In genomic region chr1:52306892-52307291, GRCm38 (mm10) we compare ENCODE assay signal across 9 mouse cellular contexts.
DNase-seq lines count a peak whose midpoint lies in the region; ATAC-seq and TF ChIP-seq lines count a peak whose summit lies in the region.
"Had no signal": no experiment of that assay in that cellular context is flagged by ENCODE, and none has a peak within 500 bp of the region (broad histone marks: within the 10 kb centered on the region; RNA-seq: fewer than 3 reads in every experiment).

No protein-coding gene starts in this region.

- H3K4me2 ChIP-seq in liver, embryonic 11.5 days = no peak overlapping the region
- peak overlapping the region; percentile 12; the same call in 1 of the 2 replicates for H3K4me2 ChIP-seq in forebrain, embryonic 16.5 days (ENCODE audit: low read length)
- H3K4me2 ChIP-seq in limb, embryonic 12.5 days = peak overlapping the region; percentile 19; the same call in 1 of the 2 replicates
- H3K4me2 ChIP-seq: lung, embryonic 14.5 days had no signal

- no peak overlapping the region for H3K4me3 ChIP-seq in liver, embryonic 11.5 days (ENCODE audit: low read depth, low read length)
- H3K4me3 ChIP-seq in bone marrow macrophage, adult 2 months (ENCODE audit: insufficient read depth, low read length) = no peak overlapping the region
- no peak overlapping the region for H3K4me3 ChIP-seq in forebrain, embryonic 16.5 days (replicated peaks; ENCODE audit: low read length)
- no peak overlapping the region for H3K4me3 ChIP-seq in limb, embryonic 12.5 days (replicated peaks)

- no peak for TF ChIP-seq POLR2A in bone marrow macrophage, adult 2 months (IDR thresholded peaks at IDR 0.05; ENCODE audit: borderline replicate concordance, low read depth, low read length)

- 60% methylated on average over 6 of the region's 6 CpGs for WGBS in liver, embryonic 11.5 days
- WGBS in forebrain, embryonic 16.5 days = 6% methylated on average over 6 of the region's 6 CpGs
- WGBS in limb, embryonic 12.5 days = 18% methylated on average over 6 of the region's 6 CpGs

- H3K36me3 ChIP-seq in liver, embryonic 11.5 days (ENCODE audit: control insufficient read depth, insufficient read depth, low read length) = no peaks in the 10 kb centered on the region
- H3K36me3 ChIP-seq in forebrain, embryonic 16.5 days (ENCODE audit: control insufficient read depth, insufficient read depth) = no peaks in the 10 kb centered on the region
- H3K36me3 ChIP-seq in limb, embryonic 12.5 days = no peaks in the 10 kb centered on the region

- peak; percentile 61 for DNase-seq in adrenal gland, postnatal 14 days
- DNase-seq in adrenal gland, adult 18-20 months (ENCODE audit: low spot score in 2 of 2) = no peak
- peak; percentile 24 for DNase-seq in liver
- no peak for DNase-seq in liver, embryonic 11.5 days (ENCODE audit: low spot score)
- DNase-seq in testis, postnatal 10 days (ENCODE audit: low spot score) = peak; percentile 64
- DNase-seq: lung, embryonic 14.5 days had no signal

- H3K9me3 ChIP-seq in liver, embryonic 11.5 days (ENCODE audit: control insufficient read depth, low read length) = no peaks in the 10 kb centered on the region
- H3K9me3 ChIP-seq in forebrain, embryonic 16.5 days (ENCODE audit: control insufficient read depth, low read length) = no peaks in the 10 kb centered on the region
- H3K9me3 ChIP-seq in limb, embryonic 12.5 days = no peaks in the 10 kb centered on the region

- H3K4me1 ChIP-seq in liver, embryonic 11.5 days (replicated peaks; ENCODE audit: control insufficient read depth, insufficient read depth, low read length) = no peaks in the 10 kb centered on the region
- no peaks in the 10 kb centered on the region for H3K4me1 ChIP-seq in bone marrow macrophage, adult 2 months (ENCODE audit: control insufficient read depth, insufficient read depth, low read length)
- H3K4me1 ChIP-seq in forebrain, embryonic 16.5 days (replicated peaks; ENCODE audit: control insufficient read depth, insufficient read depth, low read length) = peaks cover 13% of the 10 kb centered on the region
- H3K4me1 ChIP-seq in limb, embryonic 12.5 days (replicated peaks) = peaks cover 16% of the 10 kb centered on the region

- no peak for ATAC-seq in liver, embryonic 11.5 days (replicated peaks; ENCODE audit: low FRiP score)
- ATAC-seq in forebrain, embryonic 16.5 days = peak; percentile 38; the same call in 1 of the 2 replicates
- ATAC-seq in limb, embryonic 12.5 days (ENCODE audit: insufficient number of reproducible peaks, insufficient read depth, low FRiP score, low TSS enrichment, low read depth) = peak; percentile 80; the same call in 1 of the 2 replicates

- no peak overlapping the region for H3K27ac ChIP-seq in liver, embryonic 11.5 days (ENCODE audit: low read depth, low read length)
- no peak overlapping the region for H3K27ac ChIP-seq in bone marrow macrophage, adult 2 months (ENCODE audit: insufficient read depth, low read depth, low read length)
- H3K27ac ChIP-seq in forebrain, embryonic 16.5 days (ENCODE audit: low read length) = 0 out of 2 replicates have a peak overlapping the region, but pooled peaks have one; percentile 10
- peak overlapping the region; percentile 68 for H3K27ac ChIP-seq in limb, embryonic 12.5 days

- no peak overlapping the region for H3K9ac ChIP-seq in liver, embryonic 11.5 days (ENCODE audit: low read depth, low read length)
- H3K9ac ChIP-seq in forebrain, embryonic 16.5 days (replicated peaks; ENCODE audit: low read depth, low read length) = no peak overlapping the region
- no peak overlapping the region for H3K9ac ChIP-seq in limb, embryonic 12.5 days (replicated peaks)
- H3K9ac ChIP-seq: lung, embryonic 14.5 days had no signal

- H3K27me3 ChIP-seq in liver, embryonic 11.5 days (replicated peaks; ENCODE audit: control insufficient read depth, insufficient read depth, low read length) = no peaks in the 10 kb centered on the region
- H3K27me3 ChIP-seq in forebrain, embryonic 16.5 days (replicated peaks; ENCODE audit: control insufficient read depth, insufficient read depth, low read length) = no peaks in the 10 kb centered on the region
- H3K27me3 ChIP-seq in limb, embryonic 12.5 days = 0 out of 2 replicates have a peak, but pooled peaks cover 8% of the 10 kb centered on the region

- peak; percentile 49 for TF ChIP-seq CTCF in bone marrow macrophage, adult 2 months (IDR thresholded peaks at IDR 0.05; ENCODE audit: low read depth, low read length)

Comparison
In these comparisons a context has a peak if more than half of its experiments do, and no peak if none do; other contexts are left out.
1. DNase-seq: peak in adrenal gland, postnatal 14 days (single experiment), liver (single experiment) and testis, postnatal 10 days (single experiment); none in adrenal gland, adult 18-20 months (0 of 2) and liver, embryonic 11.5 days (single experiment).
2. H3K27ac ChIP-seq: peak in forebrain, embryonic 16.5 days (single experiment) and limb, embryonic 12.5 days (single experiment); none in liver, embryonic 11.5 days (single experiment) and bone marrow macrophage, adult 2 months (single experiment).